7 mouse cellular contexts compared by ENCODE assay signal in genomic region chr12:102948778-102949394, GRCm38 (mm10). TPM values are rescaled to one million over a fixed set of nuclear protein-coding genes. Genes with fewer than 3 reads are reported as not detected.
DNase-seq lines count a peak whose midpoint lies in the region; ATAC-seq lines count a peak whose summit lies in the region.

Unc79 (plus strand) TSS chr12:102948859.

- peak; percentile 86 for ATAC-seq in forebrain, embryonic 15.5 days (replicated peaks)
- ATAC-seq in intestine, embryonic 14.5 days (replicated peaks; ENCODE audit: low FRiP score, low TSS enrichment, low read depth), result peak; percentile 68

- under 1% methylated on average over 48 of the region's 48 CpGs for WGBS in forebrain, embryonic 15.5 days
- WGBS in intestine, embryonic 14.5 days, result under 1% methylated on average over 48 of the region's 48 CpGs

- H3K27me3 ChIP-seq in forebrain, embryonic 15.5 days, result no peaks in the 10 kb centered on the region
- H3K27me3 ChIP-seq in intestine, embryonic 14.5 days (replicated peaks; ENCODE audit: control insufficient read depth, insufficient read depth, low read length), result peaks cover 26% of the 10 kb centered on the region

- peak; percentile 87 for DNase-seq in adrenal gland, adult 2 months
- peak; percentile 85 for DNase-seq in cerebellum, adult 11-12 months
- DNase-seq in intestine, embryonic 14.5 days (ENCODE audit: low spot score), result peak; percentile 70
- peak; percentile 73 to 86 for DNase-seq in left cerebral cortex, adult 8-10 months (ENCODE audit: low spot score in 2 of 2)
- DNase-seq in lung, postnatal 4 days, result peak; percentile 12 to 44
- DNase-seq in right cerebral cortex, postnatal 10 days (ENCODE audit: low spot score in 2 of 2), result peak; percentile 92 to 94

- no peaks in the 10 kb centered on the region for H3K36me3 ChIP-seq in forebrain, embryonic 15.5 days
- H3K36me3 ChIP-seq in intestine, embryonic 14.5 days (ENCODE audit: control insufficient read depth, insufficient read depth, low read length), result no peaks in the 10 kb centered on the region

- H3K27ac ChIP-seq in forebrain, embryonic 15.5 days (replicated peaks), result peak within 1 kb of the TSS; percentile 97
- no peak within 1 kb of the TSS for H3K27ac ChIP-seq in intestine, embryonic 14.5 days (ENCODE audit: low read depth)

- peak within 1 kb of the TSS; percentile 56 for H3K4me2 ChIP-seq in forebrain, embryonic 15.5 days (replicated peaks)
- H3K4me2 ChIP-seq in intestine, embryonic 14.5 days (ENCODE audit: low read length), result peak within 1 kb of the TSS; percentile 85

- H3K4me1 ChIP-seq in forebrain, embryonic 15.5 days, result peaks cover 30% of the 10 kb centered on the region
- H3K4me1 ChIP-seq in intestine, embryonic 14.5 days (replicated peaks; ENCODE audit: control insufficient read depth, insufficient read depth, low read length), result peaks cover 5% of the 10 kb centered on the region; the same call in 1 of the 2 replicates

- H3K9me3 ChIP-seq in forebrain, embryonic 15.5 days, result no peaks in the 10 kb centered on the region
- H3K9me3 ChIP-seq in intestine, embryonic 14.5 days (ENCODE audit: control insufficient read depth, low read length), result no peaks in the 10 kb centered on the region

- peak within 1 kb of the TSS; percentile 58 for H3K9ac ChIP-seq in forebrain, embryonic 15.5 days (replicated peaks)
- H3K9ac ChIP-seq in intestine, embryonic 14.5 days (ENCODE audit: low read length), result no peak within 1 kb of the TSS

- peak within 1 kb of the TSS; percentile 65 for H3K4me3 ChIP-seq in forebrain, embryonic 15.5 days
- H3K4me3 ChIP-seq in intestine, embryonic 14.5 days (ENCODE audit: low read depth, low read length), result peak within 1 kb of the TSS; percentile 46

RNA-seq across cellular contexts. Expression of gene Unc79, which starts in this region (rescaled TPM):
- 1 to 10 TPM; 4.4 to 8.1 TPM for total RNA-seq in adrenal gland, adult 2 months (2021)
- 1.5 and 3.7 TPM in 2 replicates for polyA plus RNA-seq in adrenal gland, adult 2 months (2012; rRNA removed)
- polyA plus RNA-seq in forebrain, embryonic 15.5 days (2015; fragmentation: Nextera tagmentation; extraction: Ambion mirVana), result 7.2 and 7.9 TPM in 2 replicates
- 0.65 and 0.81 TPM in 2 replicates for polyA plus RNA-seq in intestine, embryonic 14.5 days (2014; fragmentation: Nextera tagmentation; extraction: Ambion mirVana)
- total RNA-seq in left cerebral cortex, adult 8-10 months (2022), result 10 to 100 TPM; 49.8 to 60.2 (median 56.0) TPM

Comparison
In these comparisons a context has a peak if more than half of its experiments do, and no peak if none do; other contexts are left out.
1. RNA of gene Unc79 (total RNA-seq): 49.8 to 60.2 TPM in left cerebral cortex, adult 8-10 months; 4.4 to 8.1 TPM in adrenal gland, adult 2 months; every median in the first group is over 4 times any median in the second.
2. Peak in DNase-seq, ATAC-seq, H3K4me3 ChIP-seq and H3K4me2 ChIP-seq in intestine, embryonic 14.5 days; RNA of the gene not detected or under 1 TPM.
3. DNase-seq: peak in every context shown above with its lines; median percentile 93 in right cerebral cortex, postnatal 10 days; 87 in adrenal gland, adult 2 months; 85 in cerebellum, adult 11-12 months; 80 in left cerebral cortex, adult 8-10 months; 70 in intestine, embryonic 14.5 days; 28 in lung, postnatal 4 days.